ENCODE assay signal across 9 mouse cellular contexts in the genomic region with DNA sequence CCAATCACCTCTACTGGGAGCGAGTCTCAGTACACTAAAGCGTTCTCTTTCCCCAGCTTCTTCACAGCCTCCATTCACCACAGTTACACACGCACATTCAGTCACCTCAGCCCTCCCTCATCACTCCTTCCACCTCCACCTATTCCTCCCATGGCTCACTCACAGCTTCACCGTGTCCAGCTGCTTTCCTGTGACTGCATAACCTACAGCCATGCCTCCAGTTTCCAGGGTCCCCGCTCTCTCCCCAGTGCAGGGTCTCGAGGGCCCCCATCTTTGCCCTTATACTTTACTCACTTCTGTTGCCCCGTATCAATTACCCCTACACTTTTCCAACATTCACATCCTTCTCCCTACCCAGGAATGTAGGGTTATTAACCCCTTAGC. TPM values are rescaled to one million over a fixed set of nuclear protein-coding genes. Genes with fewer than 3 reads are reported as not detected.
DNase-seq lines count a peak whose midpoint lies in the region; ATAC-seq and TF ChIP-seq lines count a peak whose summit lies in the region.
"Had no signal": no experiment of that assay in that cellular context is flagged by ENCODE, and none has a peak within 500 bp of the region (broad histone marks: within the 10 kb centered on the region; RNA-seq: fewer than 3 reads in every experiment).

No protein-coding gene starts in this region.

- peaks cover 6% of the 10 kb centered on the region for H3K36me3 ChIP-seq in E14TG2a.4 (ENCODE audit: insufficient read depth, low read length)
- H3K36me3 ChIP-seq in heart, postnatal 0 days (replicated peaks; ENCODE audit: control insufficient read depth, insufficient read depth, low read length): peaks cover 8% of the 10 kb centered on the region; the same call in 1 of the 2 replicates
- no peaks in the 10 kb centered on the region for H3K36me3 ChIP-seq in liver, postnatal 0 days (replicated peaks; ENCODE audit: insufficient read depth, low read length)

- peak; percentile 91 for DNase-seq in heart, adult 11 months
- DNase-seq in heart, adult 9 months (ENCODE audit: low spot score in 2 of 2): no peak
- DNase-seq in heart, postnatal 0 days (ENCODE audit: low spot score): no peak
- peak; percentile 10 for DNase-seq in liver, postnatal 0 days
- no peak for DNase-seq in cerebellum, postnatal 36 days
- no peak for DNase-seq in layer of hippocampus, adult 9-10 months (ENCODE audit: low spot score)
- no peak for DNase-seq in layer of hippocampus, adult 11-12 months (ENCODE audit: low spot score)

- no peak for TF ChIP-seq CTCF in E14TG2a.4 (conservative IDR thresholded peaks at IDR 0.05; ENCODE audit: low read length)
- TF ChIP-seq CTCF in heart, postnatal 0 days (IDR thresholded peaks at IDR 0.05; ENCODE audit: low read depth): no peak
- no peak for TF ChIP-seq CTCF in liver, postnatal 0 days (IDR thresholded peaks at IDR 0.05; ENCODE audit: low read depth)

- H3K9me3 ChIP-seq in E14TG2a.4 (ENCODE audit: low read length): no peaks in the 10 kb centered on the region
- H3K9me3 ChIP-seq in heart, postnatal 0 days (replicated peaks; ENCODE audit: control insufficient read depth, low read length): no peaks in the 10 kb centered on the region
- H3K9me3 ChIP-seq in liver, postnatal 0 days (ENCODE audit: low read length): no peaks in the 10 kb centered on the region

- no peak overlapping the region for H3K27ac ChIP-seq in heart, postnatal 0 days (ENCODE audit: low read depth)
- no peak overlapping the region for H3K27ac ChIP-seq in liver, postnatal 0 days (ENCODE audit: low read depth)

- H3K9ac ChIP-seq in heart, postnatal 0 days (replicated peaks; ENCODE audit: low read depth, low read length): peak overlapping the region; percentile 79; the same call in 1 of the 2 replicates
- H3K9ac ChIP-seq in liver, postnatal 0 days (replicated peaks): peak overlapping the region; percentile 80; the same call in 1 of the 2 replicates

- H3K4me2 ChIP-seq in heart, postnatal 0 days (ENCODE audit: low read depth, low read length): peak overlapping the region; percentile 99; the same call in 1 of the 2 replicates
- peak overlapping the region; percentile 100 for H3K4me2 ChIP-seq in liver, postnatal 0 days (ENCODE audit: low read depth, low read length)

- TF ChIP-seq EP300 in heart, postnatal 0 days (IDR thresholded peaks at IDR 0.05; ENCODE audit: low read depth): no peak
- no peak for TF ChIP-seq EP300 in liver, postnatal 0 days (IDR thresholded peaks at IDR 0.05; ENCODE audit: low read depth)

- no peak for ATAC-seq in heart, postnatal 0 days (ENCODE audit: insufficient read depth, low read depth)
- ATAC-seq in liver, postnatal 0 days: no peak

- H3K27me3 ChIP-seq in E14TG2a.4 (ENCODE audit: insufficient read depth, low read length): peaks cover 57% of the 10 kb centered on the region
- H3K27me3 ChIP-seq in heart, postnatal 0 days (ENCODE audit: control insufficient read depth, insufficient read depth, low read length): 0 out of 2 replicates have a peak, but pooled peaks cover 16% of the 10 kb centered on the region
- no peaks in the 10 kb centered on the region for H3K27me3 ChIP-seq in liver, postnatal 0 days (ENCODE audit: insufficient read depth, low read length)

- H3K4me3 ChIP-seq in E14TG2a.4 (replicated peaks; ENCODE audit: low read length): peak overlapping the region; percentile 88
- peak overlapping the region; percentile 85 for H3K4me3 ChIP-seq in heart, postnatal 0 days (ENCODE audit: low read depth, low read length)
- peak overlapping the region; percentile 75 for H3K4me3 ChIP-seq in liver, postnatal 0 days (ENCODE audit: low read depth, low read length)

- WGBS in heart, postnatal 0 days: 51% methylated on average over 7 of the region's 7 CpGs
- WGBS in liver, postnatal 0 days (ENCODE audit: insufficient replicate concordance): 65% methylated on average over 7 of the region's 7 CpGs

- peaks cover 45% of the 10 kb centered on the region for H3K4me1 ChIP-seq in E14TG2a.4 (replicated peaks; ENCODE audit: low read depth, low read length)
- peaks cover 15% of the 10 kb centered on the region; the same call in 1 of the 2 replicates for H3K4me1 ChIP-seq in heart, postnatal 0 days (ENCODE audit: control insufficient read depth, insufficient read depth)
- H3K4me1 ChIP-seq in liver, postnatal 0 days (ENCODE audit: insufficient read depth): peaks cover 12% of the 10 kb centered on the region; the same call in 1 of the 2 replicates

RNA-seq across cellular contexts. Expression of a gene that starts 1.3 kb away (rescaled TPM):
- total RNA-seq in heart, postnatal 0 days (2014; rRNA removed; ENCODE audit: low replicate concordance): 14.2 and 21.4 TPM in 2 replicates
- polyA plus RNA-seq in heart, postnatal 0 days (2015; fragmentation: Nextera tagmentation; extraction: Ambion mirVana): 6.8 and 7.0 TPM in 2 replicates
- 2.7 and 3.2 TPM in 2 replicates for polyA plus RNA-seq in liver, postnatal 0 days (2015; fragmentation: Nextera tagmentation; extraction: Ambion mirVana)

RNA-seq across cellular contexts. Expression of a gene that starts 15.4 kb away (rescaled TPM):
- total RNA-seq in heart, postnatal 0 days (2014; rRNA removed; ENCODE audit: low replicate concordance): 7.3 and 15.0 TPM in 2 replicates
- 0.40 TPM in 2 replicates for polyA plus RNA-seq in heart, postnatal 0 days (2015; fragmentation: Nextera tagmentation; extraction: Ambion mirVana)
- polyA plus RNA-seq in liver, postnatal 0 days (2015; fragmentation: Nextera tagmentation; extraction: Ambion mirVana): 2.9 and 3.1 TPM in 2 replicates
- polyA plus RNA-seq: C2C12 had no signal

RNA-seq across cellular contexts. Expression of a gene that starts 36.0 kb away (rescaled TPM):
- total RNA-seq in heart, postnatal 0 days (2014; rRNA removed; ENCODE audit: low replicate concordance): not detected in 2 replicates
- not detected in 2 replicates for polyA plus RNA-seq in heart, postnatal 0 days (2015; fragmentation: Nextera tagmentation; extraction: Ambion mirVana)
- 48.4 and 53.7 TPM in 2 replicates for polyA plus RNA-seq in liver, postnatal 0 days (2015; fragmentation: Nextera tagmentation; extraction: Ambion mirVana)
- polyA plus RNA-seq: C2C12 had no signal

RNA-seq across cellular contexts. Expression of a gene that starts 37.6 kb away (rescaled TPM):
- total RNA-seq in heart, postnatal 0 days (2014; rRNA removed; ENCODE audit: low replicate concordance): 38.5 and 80.6 TPM in 2 replicates
- polyA plus RNA-seq in heart, postnatal 0 days (2015; fragmentation: Nextera tagmentation; extraction: Ambion mirVana): 66.4 and 70.8 TPM in 2 replicates
- 21.5 and 23.8 TPM in 2 replicates for polyA plus RNA-seq in liver, postnatal 0 days (2015; fragmentation: Nextera tagmentation; extraction: Ambion mirVana)

Comparison
In these comparisons a context has a peak if more than half of its experiments do, and no peak if none do; other contexts are left out.
1. DNase-seq: peak in heart, adult 11 months (single experiment) and liver, postnatal 0 days (single experiment); none in heart, adult 9 months (0 of 2), heart, postnatal 0 days (single experiment), cerebellum, postnatal 36 days (0 of 2), layer of hippocampus, adult 9-10 months (single experiment) and layer of hippocampus, adult 11-12 months (single experiment).
2. RNA of a gene that starts 36.0 kb away (polyA plus RNA-seq): 48.4 to 53.7 TPM in liver, postnatal 0 days; not detected in heart, postnatal 0 days; every median in the first group is over 10 times any median in the second.
3. Peak in every context shown above with its lines, with median percentiles within 50 percentile points of each other: H3K4me3 ChIP-seq.